Mouse (Mus musculus) liver, embryonic 14.5 days (tissue): ENCODE data around the gene Wdr4.

ENCODE experiments used
- CTCF ChIP-seq: IDR thresholded peaks from 2 replicates; pipeline ENCODE4 v1.5.1; 2016; ENCODE audit warnings: antibody characterized with exemption, low read depth, control low read depth
- EP300 ChIP-seq: IDR thresholded peaks from 2 replicates; pipeline ENCODE4 v1.6.1; 2016; ENCODE audit warnings: antibody characterized with exemption, low read depth

DNA sequence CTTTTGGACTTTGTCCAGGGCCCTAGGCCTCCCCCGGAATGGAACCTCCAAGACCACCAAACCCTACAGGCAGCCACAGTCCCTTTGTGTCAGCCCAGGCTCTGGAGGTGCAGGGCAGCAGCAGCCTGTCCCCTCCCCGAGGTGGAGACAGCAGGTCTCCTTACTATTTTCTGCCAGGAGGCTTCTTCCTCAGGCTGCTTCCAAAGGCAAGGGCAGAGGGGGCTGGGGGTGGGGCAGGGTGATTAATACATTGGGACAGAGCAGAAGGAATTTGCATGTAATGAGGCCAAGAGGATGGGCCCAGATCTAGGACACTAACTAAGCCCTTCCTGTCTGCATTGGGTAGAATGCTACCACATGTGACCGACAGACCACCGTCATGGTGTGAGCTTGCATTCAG is 59.4 kb downstream of the Wdr4 start:
- no peak for TF ChIP-seq CTCF
- no peak for TF ChIP-seq EP300
